Mouse (Mus musculus) myocyte (in vitro differentiated cells): ENCODE measurements around the gene Pced1b. TPM values are rescaled to one million over a fixed set of nuclear protein-coding genes. Genes with fewer than 3 reads are reported as not detected.

Source experiments
- H3K27me3 ChIP-seq: one replicate; pipeline ENCODE4 v1.6.1; 2011; ENCODE audit not compliant: control insufficient read depth, insufficient read depth, insufficient read length
- H3K36me3 ChIP-seq: one replicate; pipeline ENCODE4 v1.6.1; 2011; ENCODE audit not compliant: control insufficient read depth, insufficient read depth
- H3K4me2 ChIP-seq: one replicate; pipeline ENCODE4 v1.6.1; 2011; ENCODE audit warnings: low read depth, control low read depth
- H3K4me3 ChIP-seq: one replicate; pipeline ENCODE4 v1.5.1; 2011; ENCODE audit warnings: mild to moderate bottlenecking, control low read depth, moderate library complexity
- H3K79me2 ChIP-seq: one replicate; pipeline ENCODE4 v1.6.1; 2011; ENCODE audit not compliant: control insufficient read depth, insufficient read depth
- H3ac ChIP-seq: one replicate; pipeline ENCODE4 v1.6.1; 2011; ENCODE audit not compliant: control insufficient read depth, insufficient read length
- CEBPB ChIP-seq: IDR thresholded peaks from 2 replicates; pipeline ENCODE4 v1.6.1; 2011; ENCODE audit warnings: mild to moderate bottlenecking, moderate library complexity; ENCODE audit not compliant: poor library complexity, insufficient read depth, severe bottlenecking
- E2F4 ChIP-seq: IDR thresholded peaks from one replicate; pipeline ENCODE4 v1.6.1; 2011; ENCODE audit warnings: mild to moderate bottlenecking, control low read depth, moderate library complexity; ENCODE audit not compliant: insufficient read depth
- MAX ChIP-seq: IDR thresholded peaks from one replicate; pipeline ENCODE4 v1.6.1; 2011; ENCODE audit warnings: low read depth, mild to moderate bottlenecking, control low read depth
- MYOD1 ChIP-seq, 3 experiments: IDR thresholded peaks; one replicate each; pipeline ENCODE4 v1.6.1; 2011; ENCODE audit warnings: control low read depth in 2 of 3, low read depth in 2 of 3, mild to moderate bottlenecking in 2 of 3, moderate library complexity in 1 of 3; ENCODE audit not compliant: insufficient read length in 2 of 3, control insufficient read depth in 1 of 3
- MYOG ChIP-seq, 3 experiments: IDR thresholded peaks; one replicate each; pipeline ENCODE4 v1.6.1; 2011; ENCODE audit warnings: control low read depth in 2 of 3, low read depth in 2 of 3, mild to moderate bottlenecking in 2 of 3; ENCODE audit not compliant: insufficient read length in 2 of 3, control insufficient read depth in 1 of 3, insufficient read depth in 1 of 3
- POLR2A ChIP-seq: IDR thresholded peaks from one replicate; pipeline ENCODE4 v1.6.1; 2011; ENCODE audit warnings: low read depth, mild to moderate bottlenecking, control low read depth, moderate library complexity; ENCODE audit not compliant: insufficient read length
- POLR2AphosphoS2 ChIP-seq: IDR thresholded peaks from one replicate; pipeline ENCODE4 v1.6.1; 2011; ENCODE audit warnings: low read depth, control low read depth; ENCODE audit not compliant: insufficient read length
- REST ChIP-seq: IDR thresholded peaks from one replicate; pipeline ENCODE4 v1.6.1; 2011; ENCODE audit warnings: mild to moderate bottlenecking, control low read depth, moderate library complexity; ENCODE audit not compliant: insufficient read depth, insufficient read length
- SRF ChIP-seq: IDR thresholded peaks from one replicate; pipeline ENCODE4 v1.6.1; 2011; ENCODE audit warnings: low read depth; ENCODE audit not compliant: control insufficient read depth, insufficient read length
- TCF12 ChIP-seq: IDR thresholded peaks from one replicate; pipeline ENCODE4 v1.6.1; 2011; ENCODE audit warnings: mild to moderate bottlenecking, control low read depth; ENCODE audit not compliant: poor library complexity, insufficient read depth, severe bottlenecking
- TCF3 ChIP-seq: IDR thresholded peaks from one replicate; pipeline ENCODE4 v1.6.1; 2011; ENCODE audit warnings: low read depth, control low read depth; ENCODE audit not compliant: insufficient read length
- USF1 ChIP-seq: IDR thresholded peaks from one replicate; pipeline ENCODE4 v1.6.1; 2011; ENCODE audit warnings: low read depth, mild to moderate bottlenecking, control low read depth, moderate library complexity
- polyA plus RNA-seq: library from polyadenylated mRNA; unstranded; fragments of >200 nt; fragmentation: generic; extraction: Trizol; gene quantifications from one replicate; pipeline ENCODE4 v1.2.1, GENCODE M21; 2012; ENCODE audit warnings: missing spikeins

The Pced1b gene
- polyA plus RNA-seq, 1 experiment, result 0.68 TPM

- no peaks in the 10 kb centered on the region for H3K79me2 ChIP-seq
- no peaks in the 10 kb centered on the region for H3K27me3 ChIP-seq
- TF ChIP-seq POLR2AphosphoS2 (no peak), MAX (no peak), POLR2A (no peak), TCF12 (no peak), CEBPB (no peak), MYOD1 (IDR thresholded peaks at IDR 0.05; ENCODE audit: control insufficient read depth in 1 of 3, insufficient read length in 2 of 3, low read depth in 2 of 3) (no peak), SRF (no peak), E2F4 (no peak), TCF3 (no peak), REST (no peak), MYOG (IDR thresholded peaks at IDR 0.05; ENCODE audit: control insufficient read depth in 1 of 3, insufficient read depth in 1 of 3, insufficient read length in 2 of 3, low read depth in 2 of 3) (no peak), USF1 (no peak)
- no peak overlapping the region for H3ac ChIP-seq
- H3K36me3 ChIP-seq, result no peaks in the 10 kb centered on the region
- H3K4me2 ChIP-seq, result no peak overlapping the region
- no peak overlapping the region for H3K4me3 ChIP-seq
Observed at GRCm38 (mm10) chr15:97287436-97288143, 40.7 kb downstream of the Pced1b start.

GRCm38 (mm10) chr15:97288690-97289089, 41.8 kb downstream of the Pced1b start:
- Histone ChIP-seq H3K4me3 (no peak overlapping the region), H3K79me2 (no peaks in the 10 kb centered on the region), H3ac (no peak overlapping the region), H3K4me2 (no peak overlapping the region), H3K36me3 (no peaks in the 10 kb centered on the region), H3K27me3 (no peaks in the 10 kb centered on the region)
- TF ChIP-seq E2F4 (no peak), TCF12 (no peak), REST (no peak), POLR2A (no peak), USF1 (no peak), MAX (no peak)

GRCm38 (mm10) chr15:97289176-97289575, 42.3 kb downstream of the Pced1b start:
- Histone ChIP-seq H3K4me3 (no peak overlapping the region), H3K79me2 (no peaks in the 10 kb centered on the region), H3K27me3 (no peaks in the 10 kb centered on the region), H3K36me3 (no peaks in the 10 kb centered on the region), H3ac (no peak overlapping the region), H3K4me2 (no peak overlapping the region)
- TF ChIP-seq SRF, result no peak
- TF ChIP-seq POLR2A, result no peak
- no peak for TF ChIP-seq REST
- TF ChIP-seq TCF3, result no peak
- no peak for TF ChIP-seq MYOG (IDR thresholded peaks at IDR 0.05; ENCODE audit: control insufficient read depth in 1 of 3, insufficient read depth in 1 of 3, insufficient read length in 2 of 3, low read depth in 2 of 3)
- TF ChIP-seq CEBPB, result no peak
- TF ChIP-seq MYOD1 (IDR thresholded peaks at IDR 0.05; ENCODE audit: control insufficient read depth in 1 of 3, insufficient read length in 2 of 3, low read depth in 2 of 3), result no peak
- no peak for TF ChIP-seq USF1
- no peak for TF ChIP-seq TCF12
- TF ChIP-seq POLR2AphosphoS2, result no peak
- no peak for TF ChIP-seq MAX
- TF ChIP-seq E2F4, result no peak

GRCm38 (mm10) chr15:97290351-97290750, 43.4 kb downstream of the Pced1b start:
- Histone ChIP-seq H3K27me3 (no peaks in the 10 kb centered on the region), H3K4me2 (no peak overlapping the region)
- TF ChIP-seq USF1, result no peak
- TF ChIP-seq E2F4, result no peak
- TF ChIP-seq REST, result no peak
- TF ChIP-seq CEBPB, result no peak
- no peak for TF ChIP-seq MAX
- TF ChIP-seq POLR2AphosphoS2, result no peak
- TF ChIP-seq TCF12, result no peak
- TF ChIP-seq POLR2A, result no peak
- no peak for TF ChIP-seq MYOG (IDR thresholded peaks at IDR 0.05; ENCODE audit: control insufficient read depth in 1 of 3, insufficient read depth in 1 of 3, insufficient read length in 2 of 3, low read depth in 2 of 3)
- TF ChIP-seq MYOD1 (IDR thresholded peaks at IDR 0.05; ENCODE audit: control insufficient read depth in 1 of 3, insufficient read length in 2 of 3, low read depth in 2 of 3), result no peak
- no peak for TF ChIP-seq TCF3
- TF ChIP-seq SRF, result no peak

More at GRCm38 (mm10) chr15:97290351-97290750, 43.4 kb downstream of the Pced1b start:
- Histone ChIP-seq H3K36me3 (no peaks in the 10 kb centered on the region), H3K4me3 (no peak overlapping the region), H3ac (no peak overlapping the region), H3K79me2 (no peaks in the 10 kb centered on the region)
